27 mouse cellular contexts compared by ENCODE assay signal in the genomic region with DNA sequence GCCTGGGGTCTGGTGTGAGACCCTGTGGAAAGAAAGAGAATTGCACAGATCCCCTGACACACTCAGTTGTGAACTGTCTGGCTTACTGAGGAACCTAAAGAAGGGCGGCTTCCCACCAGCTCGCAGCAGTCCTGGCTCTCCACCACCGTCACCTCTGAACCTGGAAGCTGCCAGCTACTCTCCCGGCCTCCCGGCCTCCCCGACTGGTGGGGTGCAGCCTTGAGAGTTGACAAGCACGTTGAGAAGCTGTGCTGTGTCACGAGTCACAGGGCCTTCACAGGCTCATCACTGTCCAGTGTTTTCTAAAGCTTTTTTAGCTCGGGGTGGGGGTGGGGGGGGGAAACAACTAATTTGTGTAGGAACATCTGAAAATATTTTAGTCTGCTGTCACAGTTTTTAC. TPM values are rescaled to one million over a fixed set of nuclear protein-coding genes. Genes with fewer than 3 reads are reported as not detected.
DNase-seq lines count a peak whose midpoint lies in the region; ATAC-seq lines count a peak whose summit lies in the region.
"Had no signal": no experiment of that assay in that cellular context is flagged by ENCODE, and none has a peak within 500 bp of the region (broad histone marks: within the 10 kb centered on the region; RNA-seq: fewer than 3 reads in every experiment).

No protein-coding gene starts in this region.

- no peak overlapping the region for H3K4me2 ChIP-seq in forebrain, embryonic 15.5 days (replicated peaks)
- no peak overlapping the region for H3K4me2 ChIP-seq in kidney, embryonic 14.5 days (replicated peaks; ENCODE audit: low read depth, low read length)
- H3K4me2 ChIP-seq: embryonic facial prominence, embryonic 13.5 days; embryonic facial prominence, embryonic 15.5 days; forebrain, embryonic 12.5 days had no signal

- no peak overlapping the region for H3K27ac ChIP-seq in forebrain, embryonic 15.5 days (replicated peaks)
- no peak overlapping the region for H3K27ac ChIP-seq in kidney, embryonic 14.5 days (ENCODE audit: low read depth, low read length)
- H3K27ac ChIP-seq: embryonic facial prominence, embryonic 13.5 days; embryonic facial prominence, embryonic 15.5 days; forebrain, embryonic 10.5 days; forebrain, embryonic 12.5 days had no signal

- 92% methylated on average over 9 of the region's 9 CpGs for WGBS in forebrain, embryonic 15.5 days
- 83% methylated on average over 9 of the region's 9 CpGs for WGBS in kidney, embryonic 14.5 days

- H3K9me3 ChIP-seq in forebrain, embryonic 15.5 days: no peaks in the 10 kb centered on the region
- H3K9me3 ChIP-seq in kidney, embryonic 14.5 days (ENCODE audit: control insufficient read depth, low read length): no peaks in the 10 kb centered on the region
- H3K9me3 ChIP-seq: embryonic facial prominence, embryonic 13.5 days; embryonic facial prominence, embryonic 15.5 days; forebrain, embryonic 10.5 days; forebrain, embryonic 12.5 days had no signal

- H3K4me1 ChIP-seq in forebrain, embryonic 15.5 days: no peaks in the 10 kb centered on the region
- H3K4me1 ChIP-seq in kidney, embryonic 14.5 days (ENCODE audit: control insufficient read depth, insufficient read depth, low read length): no peaks in the 10 kb centered on the region

- no peak for ATAC-seq in forebrain, embryonic 15.5 days (replicated peaks)
- no peak for ATAC-seq in kidney, embryonic 14.5 days (ENCODE audit: low FRiP score, low TSS enrichment)
- ATAC-seq: activated CD4-positive, CD25-positive, alpha-beta regulatory T cell, adult 4 months; CD4-positive, CD25-positive, alpha-beta regulatory T cell, adult 4 months; forebrain, embryonic 14.5 days; forebrain, postnatal 0 days; Patski had no signal

- no peak overlapping the region for H3K4me3 ChIP-seq in forebrain, embryonic 15.5 days
- H3K4me3 ChIP-seq in kidney, embryonic 14.5 days (ENCODE audit: low read length): no peak overlapping the region
- H3K4me3 ChIP-seq: embryonic facial prominence, embryonic 13.5 days; embryonic facial prominence, embryonic 15.5 days; erythroblast, embryonic 14.5 days; forebrain, embryonic 10.5 days; forebrain, embryonic 12.5 days had no signal

- DNase-seq in adrenal gland, adult (ENCODE audit: inconsistent age in 2 of 2, low spot score in 1 of 2): peak; percentile 30 to 64
- no peak for DNase-seq in adrenal gland, postnatal 4 days (ENCODE audit: low spot score in 2 of 2)
- DNase-seq in adrenal gland, adult 8-10 months: peak; percentile 39
- peak; percentile 64 for DNase-seq in adrenal gland, postnatal 14 days
- DNase-seq in adrenal gland, postnatal 36 days: peak; percentile 50 to 55
- DNase-seq: B cell, adult 2 months; cerebellum, adult 11 months; cerebellum, adult 18-20 months; cerebellum, adult 8-10 months; cerebellum, adult 9-11 months; cerebellum, postnatal 14 days; cerebellum, postnatal 36 days; embryo, embryonic 11 days; forebrain, postnatal 0 days had no signal

- H3K27me3 ChIP-seq in forebrain, embryonic 15.5 days: no peaks in the 10 kb centered on the region
- no peaks in the 10 kb centered on the region for H3K27me3 ChIP-seq in kidney, embryonic 14.5 days (ENCODE audit: control insufficient read depth, insufficient read depth, low read length)
- H3K27me3 ChIP-seq: CH12.LX; embryonic facial prominence, embryonic 13.5 days; embryonic facial prominence, embryonic 15.5 days; forebrain, embryonic 12.5 days; Patski had no signal

- no peak overlapping the region for H3K9ac ChIP-seq in forebrain, embryonic 15.5 days (replicated peaks)
- no peak overlapping the region for H3K9ac ChIP-seq in kidney, embryonic 14.5 days (ENCODE audit: low read depth, low read length)
- H3K9ac ChIP-seq: embryonic facial prominence, embryonic 13.5 days; embryonic facial prominence, embryonic 15.5 days; forebrain, embryonic 12.5 days; forebrain, postnatal 0 days had no signal

- no peaks in the 10 kb centered on the region for H3K36me3 ChIP-seq in forebrain, embryonic 15.5 days
- peaks cover 30% of the 10 kb centered on the region for H3K36me3 ChIP-seq in kidney, embryonic 14.5 days (ENCODE audit: control insufficient read depth, insufficient read depth, low read length)
- H3K36me3 ChIP-seq: forebrain, embryonic 10.5 days; forebrain, embryonic 12.5 days; G1E had no signal

RNA-seq across cellular contexts. Expression of a gene that starts 46.2 kb away (rescaled TPM):
- total RNA-seq in adrenal gland, postnatal 4 days (2021): 1 to 10 TPM; 5.3 to 6.2 TPM
- total RNA-seq in adrenal gland, adult 8-10 months (2022): 10 to 100 TPM; 21.7 to 62.2 (median 33.0) TPM
- total RNA-seq in adrenal gland, postnatal 14 days (2021): 4.5 and 4.6 TPM in 2 replicates
- total RNA-seq in adrenal gland, postnatal 36 days (2021): 10 to 100 TPM; 12.3 to 16.5 TPM
- polyA plus RNA-seq in forebrain, embryonic 15.5 days (2015; fragmentation: Nextera tagmentation; extraction: Ambion mirVana): 2.5 and 2.9 TPM in 2 replicates
- polyA plus RNA-seq in kidney, embryonic 14.5 days (2014; fragmentation: Nextera tagmentation; extraction: Ambion mirVana): 0.73 and 1.2 TPM in 2 replicates
- polyA plus RNA-seq: G1E had no signal

Comparison
In these comparisons a context has a peak if more than half of its experiments do, and no peak if none do; other contexts are left out.
1. DNase-seq: peak in adrenal gland, adult (2 of 2), adrenal gland, adult 8-10 months (single experiment), adrenal gland, postnatal 14 days (single experiment) and adrenal gland, postnatal 36 days (2 of 2); none in adrenal gland, postnatal 4 days (0 of 2).